Mouse (Mus musculus) limb, embryonic 14.5 days (tissue): ENCODE data around the gene Atmin. TPM values are rescaled to one million over a fixed set of nuclear protein-coding genes. Genes with fewer than 3 reads are reported as not detected.
A peak's percentile ranks its signal among the peaks of the same experiment; 100 is the strongest.

Experiments used
- ATAC-seq: fragments of 200-750 bp; cut with Nextera tagmentation; 2 replicates; pipeline ENCODE4 v1.8.0; 2017; ENCODE audit warnings: low read depth, moderate number of reproducible peaks, moderate TSS enrichment; ENCODE audit not compliant: low FRiP score
- DNase-seq: peaks from one replicate; pipeline ENCODE4 v3.0.0-alpha.2; 2015; ENCODE audit warnings: low spot score
- H3K27ac ChIP-seq: fragments of 300-500 bp; sonication (generic); replicated peaks from 2 replicates; pipeline ENCODE4 v1.5.1; 2014; ENCODE audit warnings: low read depth, mild to moderate bottlenecking, low read length, moderate library complexity, mixed read lengths
- H3K27me3 ChIP-seq: fragments of 300-500 bp; sonication (generic); 2 replicates; pipeline ENCODE4 v1.6.1; 2014; ENCODE audit warnings: low read length, mixed read lengths; ENCODE audit not compliant: control insufficient read depth, insufficient read depth
- H3K36me3 ChIP-seq: fragments of 300-500 bp; sonication (generic); 2 replicates; pipeline ENCODE4 v1.6.1; 2014; ENCODE audit warnings: mild to moderate bottlenecking, low read length, moderate library complexity, mixed read lengths; ENCODE audit not compliant: control insufficient read depth, insufficient read depth
- H3K4me1 ChIP-seq: fragments of 300-500 bp; sonication (generic); 2 replicates; pipeline ENCODE4 v1.6.1; 2014; ENCODE audit warnings: antibody characterized with exemption, low read length, mixed read lengths; ENCODE audit not compliant: control insufficient read depth, insufficient read depth
- H3K4me2 ChIP-seq: fragments of 300-500 bp; sonication (generic); replicated peaks from 2 replicates; pipeline ENCODE4 v1.6.1; 2014; ENCODE audit warnings: low read depth, mild to moderate bottlenecking, low read length, moderate library complexity; ENCODE audit not compliant: severe bottlenecking
- H3K4me3 ChIP-seq: fragments of 300-500 bp; sonication (generic); replicated peaks from 2 replicates; pipeline ENCODE4 v1.5.1; 2014; ENCODE audit warnings: low read length
- H3K9ac ChIP-seq: fragments of 300-500 bp; sonication (generic); 2 replicates; pipeline ENCODE4 v1.6.1; 2014; ENCODE audit warnings: mild to moderate bottlenecking, low read depth, low read length, moderate library complexity; ENCODE audit not compliant: severe bottlenecking
- H3K9me3 ChIP-seq: fragments of 300-500 bp; sonication (generic); 2 replicates; pipeline ENCODE4 v1.6.1; 2016; ENCODE audit warnings: low read length; ENCODE audit not compliant: control insufficient read depth
- POLR2A ChIP-seq: fragments of 200-500 bp; IDR thresholded peaks from 2 replicates; pipeline ENCODE4 v1.8.0; 2012; ENCODE audit warnings: inconsistent platforms, mild to moderate bottlenecking, moderate library complexity, borderline replicate concordance; ENCODE audit not compliant: insufficient read depth, insufficient read length; ENCODE audit errors: extremely low read depth
- WGBS: fragments of 180-500 bp; shearing (Covaris S2); extraction: QIAGEN DNeasy Blood & Tissue Kit; methylation state at CpG from one replicate; pipeline ENCODE4 v1.1.7; 2014; 5-methylcytosine and 5-hydroxymethylcytosine counted together
- polyA plus RNA-seq, 2 experiments: library from polyadenylated mRNA; depleted of rRNA in 1 of 2; stranded (reverse) in 1 of 2; unstranded in 1 of 2; fragments of >200 nt; fragmentation: Nextera tagmentation in 1 of 2; extraction: Ambion mirVana in 1 of 2; gene quantifications; 2 replicates each; pipeline versions ENCODE4 v1.2.1 to v1.2.3; 2012 to 2014

Atmin gene
- polyA plus RNA-seq (2012; rRNA removed) (10.6 and 11.7 TPM in 2 replicates), polyA plus RNA-seq (2014; fragmentation: Nextera tagmentation; extraction: Ambion mirVana) (11.4 and 11.8 TPM in 2 replicates)

GRCm38 (mm10) chr8:116943161-116943554 is at the start of gene Atmin:
Atmin (plus strand) TSS chr8:116943393.
- TF ChIP-seq POLR2A, result 0 out of 2 replicates have a peak, but pooled peaks have one; percentile 21
- peaks cover 6% of the 10 kb centered on the region for H3K36me3 ChIP-seq
- DNase-seq (peak; percentile 84), ATAC-seq (peak; percentile 91)
- H3K4me3 ChIP-seq, result peak within 1 kb of the TSS; percentile 98
- H3K27ac ChIP-seq, result no peak within 1 kb of the TSS
- H3K4me2 ChIP-seq, result peak within 1 kb of the TSS; percentile 94
- under 1% methylated on average over 42 of the region's 46 CpGs for WGBS
- no peaks in the 10 kb centered on the region for H3K9me3 ChIP-seq
- H3K27me3 ChIP-seq, result no peaks in the 10 kb centered on the region
- H3K4me1 ChIP-seq, result peaks cover 10% of the 10 kb centered on the region
- peak within 1 kb of the TSS; percentile 85 for H3K9ac ChIP-seq

- H3K9me3 ChIP-seq, result no peaks in the 10 kb centered on the region
- no peak overlapping the region for H3K9ac ChIP-seq
- H3K27ac ChIP-seq, result no peak overlapping the region
- peaks cover 15% of the 10 kb centered on the region for H3K36me3 ChIP-seq
- H3K27me3 ChIP-seq, result no peaks in the 10 kb centered on the region
- no peak for TF ChIP-seq POLR2A
- WGBS, result 90% methylated on average over 11 of the region's 11 CpGs
- DNase-seq (no peak), ATAC-seq (no peak)
- H3K4me2 ChIP-seq, result no peak overlapping the region
- H3K4me3 ChIP-seq, result no peak overlapping the region
- no peaks in the 10 kb centered on the region for H3K4me1 ChIP-seq
Measured at GRCm38 (mm10) chr8:116893938-116894337, 49.3 kb upstream of the Atmin start.

- H3K27ac ChIP-seq, result no peak overlapping the region
- no peak for TF ChIP-seq POLR2A
- peaks cover 5% of the 10 kb centered on the region; the same call in 1 of the 2 replicates for H3K36me3 ChIP-seq
- WGBS, result 94% methylated on average over 6 of the region's 6 CpGs
- no peak overlapping the region for H3K9ac ChIP-seq
- no peak overlapping the region for H3K4me3 ChIP-seq
- DNase-seq (no peak), ATAC-seq (no peak)
- no peaks in the 10 kb centered on the region for H3K9me3 ChIP-seq
- H3K4me1 ChIP-seq, result no peaks in the 10 kb centered on the region
- H3K27me3 ChIP-seq, result no peaks in the 10 kb centered on the region
- H3K4me2 ChIP-seq, result no peak overlapping the region
Measured at GRCm38 (mm10) chr8:116895521-116895920, 47.7 kb upstream of the Atmin start.

GRCm38 (mm10) chr8:116904736-116905135 is 38.5 kb upstream of the Atmin start:
- peaks cover 11% of the 10 kb centered on the region; the same call in 1 of the 2 replicates for H3K36me3 ChIP-seq
- no peak overlapping the region for H3K4me3 ChIP-seq
- H3K4me2 ChIP-seq, result no peak overlapping the region
- no peak overlapping the region for H3K9ac ChIP-seq
- no peak for DNase-seq
- no peak for ATAC-seq
- TF ChIP-seq POLR2A, result no peak
- no peaks in the 10 kb centered on the region for H3K9me3 ChIP-seq
- no peaks in the 10 kb centered on the region for H3K4me1 ChIP-seq
- H3K27ac ChIP-seq, result no peak overlapping the region
- 97% methylated on average over 4 of the region's 4 CpGs for WGBS
- no peaks in the 10 kb centered on the region for H3K27me3 ChIP-seq

- WGBS, result 87% methylated on average over 4 of the region's 4 CpGs
- H3K4me1 ChIP-seq, result no peaks in the 10 kb centered on the region
- no peak overlapping the region for H3K9ac ChIP-seq
- ATAC-seq (no peak), DNase-seq (no peak)
- no peaks in the 10 kb centered on the region for H3K27me3 ChIP-seq
- TF ChIP-seq POLR2A, result no peak
- H3K4me3 ChIP-seq, result no peak overlapping the region
- no peak overlapping the region for H3K27ac ChIP-seq
- H3K4me2 ChIP-seq, result no peak overlapping the region
- H3K9me3 ChIP-seq, result no peaks in the 10 kb centered on the region
- peaks cover 11% of the 10 kb centered on the region; the same call in 1 of the 2 replicates for H3K36me3 ChIP-seq
Measured at GRCm38 (mm10) chr8:116905252-116905651, 37.9 kb upstream of the Atmin start.

- Histone ChIP-seq H3K36me3 (peaks cover 11% of the 10 kb centered on the region; the same call in 1 of the 2 replicates), H3K27ac (no peak overlapping the region), H3K9me3 (no peaks in the 10 kb centered on the region), H3K9ac (no peak overlapping the region), H3K27me3 (no peaks in the 10 kb centered on the region), H3K4me1 (no peaks in the 10 kb centered on the region), H3K4me3 (no peak overlapping the region), H3K4me2 (no peak overlapping the region)
- WGBS, result 96% methylated on average over 4 of the region's 4 CpGs
- TF ChIP-seq POLR2A, result no peak
- ATAC-seq (no peak), DNase-seq (no peak)
Measured at GRCm38 (mm10) chr8:116905836-116906235, 37.4 kb upstream of the Atmin start.
